Mouse (Mus musculus) embryonic facial prominence, embryonic 10.5 days (tissue): ENCODE data around the gene Ly6g5b. TPM values are rescaled to one million over a fixed set of nuclear protein-coding genes. Genes with fewer than 3 reads are reported as not detected.

Source experiments
- DNase-seq: peaks from one replicate; pipeline ENCODE4 v3.0.0-alpha.2; 2017; ENCODE audit warnings: low spot score
- H3K27ac ChIP-seq: fragments of 300-500 bp; sonication (generic); replicated peaks from 2 replicates; pipeline ENCODE4 v1.5.1; 2016; ENCODE audit warnings: mild to moderate bottlenecking
- H3K27me3 ChIP-seq: fragments of 300-500 bp; sonication (generic); replicated peaks from 2 replicates; pipeline ENCODE4 v1.6.1; 2016; ENCODE audit warnings: low read depth, mild to moderate bottlenecking; ENCODE audit not compliant: poor library complexity, severe bottlenecking
- H3K36me3 ChIP-seq: fragments of 300-500 bp; sonication (generic); replicated peaks from 2 replicates; pipeline ENCODE4 v1.6.1; 2016; ENCODE audit warnings: mild to moderate bottlenecking, moderate library complexity
- H3K4me1 ChIP-seq: fragments of 300-500 bp; sonication (generic); 2 replicates; pipeline ENCODE4 v1.6.1; 2016
- H3K4me3 ChIP-seq: fragments of 300-500 bp; sonication (generic); 2 replicates; pipeline ENCODE4 v1.5.1; 2016; ENCODE audit warnings: mild to moderate bottlenecking, moderate library complexity
- H3K9me3 ChIP-seq: fragments of 300-500 bp; sonication (generic); 2 replicates; pipeline ENCODE4 v1.6.1; 2016; ENCODE audit warnings: mild to moderate bottlenecking
- WGBS: fragments of 180-500 bp; shearing (Covaris S2); methylation state at CpG from one replicate; pipeline ENCODE4 v1.1.7; 2016; 5-methylcytosine and 5-hydroxymethylcytosine counted together
- polyA plus RNA-seq: library from polyadenylated mRNA; unstranded; fragments of >200 nt; fragmentation: Nextera tagmentation; extraction: Ambion mirVana; gene quantifications from 2 replicates; pipeline ENCODE4 v1.2.1, GENCODE M21; 2016

The Ly6g5b gene
- polyA plus RNA-seq, 1 experiment from 2014 or later: 1.6 TPM

DNA sequence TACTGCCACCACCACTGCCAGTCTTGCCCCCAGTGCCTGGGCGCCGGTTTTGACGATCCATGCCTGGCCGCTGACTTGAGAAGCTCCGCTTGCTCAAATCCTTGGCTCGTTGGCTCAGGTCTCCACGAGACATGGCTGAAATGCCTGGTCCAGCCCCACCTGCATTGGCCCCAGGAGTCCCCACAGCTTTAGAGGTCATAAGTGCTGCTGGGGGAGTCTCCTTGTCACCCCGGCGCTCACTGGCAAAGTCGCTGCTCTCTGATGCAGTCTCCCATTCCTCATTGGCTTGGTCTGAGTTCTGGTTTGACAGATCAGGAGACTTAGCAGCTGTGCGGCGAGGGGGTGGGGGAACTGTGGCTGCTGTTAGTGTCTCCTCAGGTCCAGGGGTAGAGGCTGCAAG is 40.2 kb upstream of the Ly6g5b start:
- Histone ChIP-seq H3K36me3 (peaks cover 99% of the 10 kb centered on the region), H3K27ac (no peak overlapping the region), H3K4me3 (peak overlapping the region; percentile 16; the same call in 1 of the 2 replicates), H3K9me3 (no peaks in the 10 kb centered on the region), H3K27me3 (no peaks in the 10 kb centered on the region), H3K4me1 (peaks cover 12% of the 10 kb centered on the region)
- no peak for DNase-seq
- 93% methylated on average over 12 of the region's 12 CpGs for WGBS

DNA sequence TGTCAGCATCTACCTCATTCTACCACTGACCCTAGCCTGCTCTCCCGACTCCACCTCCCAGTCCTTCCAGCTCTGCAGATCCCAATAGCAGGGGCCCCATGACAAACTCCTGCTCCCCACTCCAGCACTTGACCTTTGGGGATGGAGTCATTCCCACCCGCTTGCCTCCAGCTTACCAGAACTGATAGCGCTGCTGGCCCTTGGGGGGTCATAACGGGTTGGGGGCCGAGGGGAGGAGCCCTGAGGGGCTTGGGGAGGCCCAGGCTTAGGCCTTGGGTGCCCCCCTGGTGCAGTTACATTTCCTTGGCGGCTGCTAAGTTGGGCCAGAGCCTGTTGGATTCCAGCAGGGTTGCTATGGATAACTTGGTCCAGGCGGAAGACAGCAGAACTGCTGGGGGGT is 39.4 kb upstream of the Ly6g5b start:
- Histone ChIP-seq H3K27me3 (no peaks in the 10 kb centered on the region), H3K27ac (no peak overlapping the region), H3K36me3 (peaks cover 99% of the 10 kb centered on the region), H3K4me3 (peak overlapping the region; percentile 16; the same call in 1 of the 2 replicates), H3K9me3 (no peaks in the 10 kb centered on the region), H3K4me1 (peaks cover 12% of the 10 kb centered on the region)
- WGBS: 84% methylated on average over 7 of the region's 7 CpGs
- no peak for DNase-seq

DNA sequence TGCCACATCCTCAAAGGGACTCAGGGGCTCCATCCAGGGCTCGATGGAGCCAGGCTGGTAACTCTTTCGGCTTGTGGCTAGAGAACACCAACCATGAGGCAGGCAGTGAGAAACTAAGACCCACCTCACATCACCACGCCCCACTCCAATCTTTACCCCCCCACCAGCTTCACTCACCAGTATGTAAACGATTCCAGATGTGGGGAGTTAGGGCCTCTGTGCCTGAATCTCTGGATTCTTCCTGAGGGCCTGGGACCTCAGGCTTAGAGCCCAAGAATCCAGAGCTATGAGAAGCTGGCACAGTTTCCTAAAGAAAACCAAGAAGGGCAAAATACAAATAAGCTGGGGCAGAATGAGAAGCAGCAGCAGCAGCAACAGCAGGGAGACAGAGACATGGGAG is 38.7 kb upstream of the Ly6g5b start:
- no peak for DNase-seq
- Histone ChIP-seq H3K36me3 (peaks cover 99% of the 10 kb centered on the region), H3K27me3 (no peaks in the 10 kb centered on the region), H3K4me1 (peaks cover 12% of the 10 kb centered on the region), H3K27ac (no peak overlapping the region), H3K4me3 (no peak overlapping the region; the same call in 1 of the 2 replicates), H3K9me3 (no peaks in the 10 kb centered on the region)
- 75% methylated on average over 4 of the region's 4 CpGs for WGBS

DNA sequence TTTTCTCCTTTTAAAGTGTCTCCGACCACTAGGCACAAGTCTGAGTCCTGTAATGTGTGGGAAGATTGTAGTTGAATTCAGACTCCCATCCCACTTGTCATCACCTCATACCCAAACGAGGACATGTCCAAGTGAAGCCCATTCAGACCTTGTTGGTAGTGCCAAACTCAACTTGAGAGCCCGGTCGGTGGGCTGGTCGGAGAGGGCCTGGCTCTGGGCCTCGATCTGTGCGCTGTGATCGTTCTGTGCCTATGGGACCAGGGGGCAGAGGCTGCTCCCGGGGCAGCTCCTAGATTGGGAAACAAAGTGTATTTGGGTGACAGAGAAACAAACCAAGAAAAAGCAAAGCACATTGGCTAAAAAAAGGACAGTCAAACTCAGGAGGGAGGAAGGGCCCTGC is 37.8 kb upstream of the Ly6g5b start:
- H3K36me3 ChIP-seq: peaks cover 99% of the 10 kb centered on the region
- H3K4me3 ChIP-seq: no peak overlapping the region
- no peak overlapping the region for H3K27ac ChIP-seq
- H3K27me3 ChIP-seq: no peaks in the 10 kb centered on the region
- WGBS: 91% methylated on average over 9 of the region's 9 CpGs
- H3K9me3 ChIP-seq: no peaks in the 10 kb centered on the region
- H3K4me1 ChIP-seq: peaks cover 12% of the 10 kb centered on the region
- no peak for DNase-seq

DNA sequence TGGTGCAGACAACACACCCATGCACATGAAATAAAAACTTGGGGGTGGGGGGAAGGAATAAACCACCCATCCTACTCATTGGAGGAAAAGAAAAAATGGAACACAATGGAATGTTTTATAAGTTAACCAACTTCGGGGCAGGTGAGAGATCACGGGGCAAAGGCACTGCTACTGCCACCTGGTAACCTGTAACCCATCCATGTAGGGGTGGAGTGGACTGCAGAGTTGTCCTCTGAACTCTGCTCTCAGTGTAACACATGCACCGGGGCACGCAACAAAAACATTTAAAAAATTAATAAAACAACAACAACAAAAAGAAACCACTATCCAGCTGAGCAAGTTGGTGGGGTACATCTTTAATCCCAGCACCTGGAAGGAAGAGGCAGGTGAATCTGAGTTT is 36.9 kb upstream of the Ly6g5b start:
- 95% methylated on average over 4 of the region's 4 CpGs for WGBS
- no peak overlapping the region; the same call in 1 of the 2 replicates for H3K4me3 ChIP-seq
- no peaks in the 10 kb centered on the region for H3K27me3 ChIP-seq
- no peak for DNase-seq
- H3K36me3 ChIP-seq: peaks cover 99% of the 10 kb centered on the region
- H3K4me1 ChIP-seq: peaks cover 12% of the 10 kb centered on the region
- H3K9me3 ChIP-seq: no peaks in the 10 kb centered on the region
- no peak overlapping the region for H3K27ac ChIP-seq

DNA sequence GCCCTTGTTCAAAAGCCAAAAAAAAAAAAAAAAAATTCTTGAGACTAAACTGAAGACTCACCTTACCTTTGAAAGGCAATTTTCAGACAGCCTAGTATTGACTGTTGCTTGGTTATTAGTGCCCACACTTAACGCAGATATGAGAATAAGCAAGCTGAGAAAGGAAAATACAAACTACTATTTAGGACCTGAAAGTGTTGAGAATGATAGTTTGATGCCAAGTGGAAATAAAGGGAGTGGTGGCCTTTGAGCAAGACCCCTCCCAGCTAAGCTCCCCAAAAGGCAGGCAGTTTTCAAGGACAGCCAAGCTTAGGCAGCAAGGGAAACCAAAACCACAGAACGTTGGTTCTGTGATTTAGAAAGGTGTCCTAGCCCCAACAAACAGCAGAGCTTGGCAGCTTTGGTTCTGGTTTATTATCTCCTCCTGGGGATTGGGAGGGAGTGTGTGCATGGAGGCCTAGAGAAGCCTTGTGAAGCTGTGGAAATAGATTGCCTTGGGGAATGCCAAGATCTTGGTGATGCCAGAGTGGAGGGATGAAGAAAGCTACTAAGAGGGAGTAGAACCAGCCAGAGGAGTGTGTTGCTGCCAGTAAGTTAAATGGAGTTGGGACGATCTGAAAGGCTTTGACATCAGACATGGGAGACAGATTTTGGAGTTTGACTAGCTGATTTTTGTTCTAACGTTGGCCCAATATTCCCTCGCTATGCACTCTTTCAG is 32.9 kb upstream of the Ly6g5b start:
- DNase-seq: no peak
- no peak overlapping the region for H3K27ac ChIP-seq
- no peaks in the 10 kb centered on the region for H3K27me3 ChIP-seq
- H3K4me1 ChIP-seq: no peaks in the 10 kb centered on the region
- 70% methylated on average over 5 of the region's 5 CpGs for WGBS
- H3K4me3 ChIP-seq: no peak overlapping the region; the same call in 1 of the 2 replicates
- H3K9me3 ChIP-seq: peaks cover 7% of the 10 kb centered on the region; the same call in 1 of the 2 replicates
- H3K36me3 ChIP-seq: peaks cover 99% of the 10 kb centered on the region

DNA sequence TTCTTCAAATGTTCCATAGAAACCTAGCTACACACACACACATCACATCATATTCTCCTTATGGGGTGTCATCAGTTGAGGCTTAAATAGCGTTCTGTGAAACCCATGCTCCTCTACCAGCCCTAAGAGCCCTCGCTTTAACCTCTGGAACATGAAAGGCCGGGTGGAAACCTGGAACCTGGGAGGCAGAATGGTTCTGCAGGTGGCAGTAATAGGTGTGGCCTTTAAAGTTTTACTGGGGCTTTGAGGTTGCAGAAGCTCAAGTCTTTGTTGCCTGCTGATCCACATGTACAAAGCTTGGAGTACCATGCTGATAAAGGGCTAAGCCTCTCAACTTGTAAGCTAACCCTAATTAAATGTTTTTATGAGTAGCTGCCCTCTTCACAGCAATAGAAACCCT is 32.1 kb upstream of the Ly6g5b start:
- no peak overlapping the region for H3K4me3 ChIP-seq
- no peak overlapping the region for H3K27ac ChIP-seq
- DNase-seq: no peak
- WGBS: 62% methylated on average over 3 of the region's 3 CpGs
- H3K4me1 ChIP-seq: no peaks in the 10 kb centered on the region
- H3K36me3 ChIP-seq: peaks cover 99% of the 10 kb centered on the region
- peaks cover 9% of the 10 kb centered on the region; the same call in 1 of the 2 replicates for H3K9me3 ChIP-seq
- no peaks in the 10 kb centered on the region for H3K27me3 ChIP-seq

DNA sequence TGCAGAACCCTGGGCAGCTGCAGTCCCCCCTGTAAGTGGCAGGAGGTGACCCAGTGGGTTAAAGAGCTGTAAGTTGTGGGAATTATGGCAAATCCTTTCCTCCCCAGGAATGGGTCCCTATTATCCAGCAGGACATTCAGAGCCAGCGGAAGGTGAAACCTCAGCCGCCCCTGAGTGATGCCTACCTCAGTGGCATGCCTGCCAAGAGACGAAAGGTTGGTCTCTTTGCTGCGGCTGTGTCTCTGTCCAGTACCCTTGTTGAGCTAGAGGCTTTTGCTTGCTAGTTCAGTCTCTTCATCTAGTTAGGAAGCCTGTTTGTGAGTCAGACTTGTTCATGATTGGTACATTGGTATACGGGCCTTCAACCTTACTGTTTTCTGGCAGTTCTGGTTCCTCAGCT is 30.9 kb upstream of the Ly6g5b start:
- WGBS: 89% methylated on average over 5 of the region's 5 CpGs
- no peak for DNase-seq
- Histone ChIP-seq H3K27ac (no peak overlapping the region), H3K9me3 (peaks cover 9% of the 10 kb centered on the region; the same call in 1 of the 2 replicates), H3K4me3 (no peak overlapping the region), H3K36me3 (peaks cover 99% of the 10 kb centered on the region), H3K27me3 (no peaks in the 10 kb centered on the region), H3K4me1 (no peaks in the 10 kb centered on the region)

DNA sequence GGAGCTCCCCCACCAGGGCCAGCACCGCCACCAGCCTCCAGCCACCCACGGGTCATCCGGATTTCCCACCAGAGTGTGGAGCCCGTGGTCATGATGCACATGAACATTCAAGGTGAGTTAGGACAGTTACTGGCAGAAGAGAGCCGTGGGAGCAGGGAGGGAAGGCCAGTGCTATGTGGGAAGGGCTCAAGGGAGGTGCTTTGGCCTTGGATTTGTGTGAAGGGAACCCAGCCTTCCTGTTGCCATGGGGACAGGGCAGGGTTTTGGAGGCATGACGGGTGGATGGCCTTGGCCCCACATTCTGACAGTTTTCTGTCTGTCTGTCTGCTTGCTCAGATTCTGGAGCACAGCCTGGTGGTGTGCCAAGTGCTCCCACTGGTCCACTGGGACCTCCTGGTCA is 26.7 kb upstream of the Ly6g5b start:
- 90% methylated on average over 6 of the region's 6 CpGs for WGBS
- H3K27me3 ChIP-seq: no peaks in the 10 kb centered on the region
- no peak overlapping the region for H3K4me3 ChIP-seq
- peaks cover 97% of the 10 kb centered on the region for H3K36me3 ChIP-seq
- DNase-seq: no peak
- H3K9me3 ChIP-seq: peaks cover 9% of the 10 kb centered on the region; the same call in 1 of the 2 replicates
- H3K27ac ChIP-seq: no peak overlapping the region
- H3K4me1 ChIP-seq: peaks cover 6% of the 10 kb centered on the region

DNA sequence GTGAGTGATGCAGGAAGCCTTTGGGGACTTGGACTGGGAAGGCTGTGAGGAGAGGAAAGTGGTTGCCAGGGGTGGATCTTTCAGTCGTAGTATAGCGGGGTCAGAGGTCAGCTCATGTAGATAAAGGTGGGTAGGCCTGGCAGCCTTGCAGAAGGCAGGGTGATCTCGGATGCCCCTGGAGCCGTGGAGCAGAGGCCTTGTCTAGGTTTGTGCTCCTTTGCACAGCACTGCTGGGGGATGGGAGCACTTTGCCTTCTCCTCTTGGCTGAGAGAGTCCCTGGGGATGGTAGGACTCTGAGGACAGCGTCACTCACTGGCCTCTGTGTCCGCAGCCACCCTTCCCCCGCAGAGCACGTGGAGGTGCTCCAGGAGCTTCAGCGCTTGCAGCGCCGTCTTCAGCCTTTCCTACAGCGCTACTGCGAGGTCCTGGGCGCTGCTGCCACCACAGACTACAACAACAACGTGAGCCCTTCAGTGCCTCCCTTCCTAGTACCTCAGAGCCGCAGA is 25.3 kb upstream of the Ly6g5b start:
- WGBS: 81% methylated on average over 16 of the region's 16 CpGs
- peaks cover 16% of the 10 kb centered on the region for H3K4me1 ChIP-seq
- DNase-seq: no peak
- peak overlapping the region; percentile 30; the same call in 1 of the 2 replicates for H3K4me3 ChIP-seq
- H3K27me3 ChIP-seq: no peaks in the 10 kb centered on the region
- peaks cover 83% of the 10 kb centered on the region for H3K36me3 ChIP-seq
- peaks cover 9% of the 10 kb centered on the region; the same call in 1 of the 2 replicates for H3K9me3 ChIP-seq
- H3K27ac ChIP-seq: no peak overlapping the region

DNA sequence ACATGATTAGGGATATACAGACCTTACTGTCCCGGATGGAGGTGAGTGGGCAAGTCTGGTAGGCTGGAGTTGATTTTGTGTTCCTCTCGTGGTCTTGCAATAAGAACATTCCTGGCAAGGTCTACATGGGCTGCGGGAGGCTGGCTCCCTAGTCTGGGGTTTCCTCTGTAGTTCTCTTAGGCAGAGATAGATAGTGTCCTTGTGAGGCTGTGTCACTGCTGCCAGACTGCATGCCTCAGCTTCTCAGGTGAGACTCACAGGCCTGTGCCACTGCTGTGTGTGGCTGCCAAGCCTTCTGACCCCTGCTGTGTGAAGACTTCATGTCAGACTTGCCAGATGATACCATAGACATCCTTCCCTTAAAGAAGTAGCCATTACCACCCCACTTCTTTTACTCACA is 24.0 kb upstream of the Ly6g5b start:
- DNase-seq: no peak
- H3K27me3 ChIP-seq: no peaks in the 10 kb centered on the region
- peaks cover 16% of the 10 kb centered on the region for H3K4me1 ChIP-seq
- H3K36me3 ChIP-seq: peaks cover 70% of the 10 kb centered on the region
- H3K9me3 ChIP-seq: peaks cover 9% of the 10 kb centered on the region; the same call in 1 of the 2 replicates
- H3K4me3 ChIP-seq: no peak overlapping the region
- no peak overlapping the region for H3K27ac ChIP-seq
- 94% methylated on average over 3 of the region's 3 CpGs for WGBS

DNA sequence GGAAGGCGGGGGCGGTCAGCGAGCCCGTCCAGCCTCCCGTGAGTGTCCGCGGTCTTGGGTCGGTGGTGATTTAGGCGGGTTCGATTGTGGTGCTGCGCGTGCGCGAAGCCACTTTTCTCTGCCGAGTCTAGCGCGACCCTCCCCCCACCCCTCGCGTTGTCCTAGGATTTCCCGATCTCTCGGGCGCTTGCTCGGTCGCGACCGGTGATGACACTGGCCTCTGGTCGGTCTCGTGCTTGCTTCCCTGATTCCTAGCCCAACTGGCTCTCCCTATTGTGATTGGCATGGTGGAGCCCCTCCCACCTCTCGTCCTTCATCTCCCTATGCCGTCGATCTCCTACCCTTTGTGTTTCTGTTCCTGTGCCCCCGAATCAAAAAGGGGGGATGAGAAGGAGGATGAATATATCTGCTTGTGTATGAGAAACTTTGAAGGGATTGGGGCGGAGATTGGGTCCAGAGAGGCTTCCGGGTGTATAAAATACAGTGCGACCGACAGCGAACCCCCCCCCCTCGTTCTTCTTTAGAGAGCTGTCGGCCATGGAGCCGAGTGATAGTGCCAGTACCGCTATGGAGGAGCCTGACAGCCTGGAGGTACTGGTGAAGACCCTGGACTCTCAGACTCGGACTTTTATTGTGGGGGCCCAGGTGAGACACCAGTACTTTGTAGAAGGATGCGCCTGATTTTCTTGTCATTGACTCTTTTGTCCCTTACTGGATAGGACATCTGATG is 20.5 kb upstream of the Ly6g5b start:
- Histone ChIP-seq H3K4me3 (peak overlapping the region; percentile 89), H3K27ac (peak overlapping the region; percentile 99), H3K4me1 (peaks cover 16% of the 10 kb centered on the region), H3K36me3 (peaks cover 40% of the 10 kb centered on the region), H3K27me3 (no peaks in the 10 kb centered on the region), H3K9me3 (no peaks in the 10 kb centered on the region)
- WGBS: under 1% methylated on average over 43 of the region's 43 CpGs
- no peak for DNase-seq
